Mouse (Mus musculus): ENCODE results near the gene Sdk1.

DNA sequence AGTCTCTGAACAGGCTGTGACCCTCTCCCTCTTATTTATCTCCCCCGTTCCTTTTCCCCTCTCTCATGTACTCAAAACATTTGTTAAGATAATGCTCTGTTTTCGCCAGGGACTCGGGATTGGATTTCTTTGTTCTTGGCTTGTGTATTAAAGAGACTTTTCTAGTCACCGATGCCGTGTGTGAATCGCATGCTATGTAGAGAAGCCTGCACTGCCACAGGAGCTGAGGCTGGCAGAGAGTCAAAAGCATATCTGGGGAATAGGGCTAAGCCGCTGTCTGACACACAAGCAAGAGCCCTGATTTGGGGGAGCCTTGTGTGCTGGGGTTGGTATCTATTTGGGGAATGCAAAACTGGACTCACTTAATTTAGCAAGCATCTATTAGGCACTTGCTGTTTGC lies 671.6 kb downstream of the Sdk1 start:
- TF ChIP-seq POLR2A (IDR thresholded peaks at IDR 0.05; ENCODE audit: low read depth, low read length) = no peak
- TF ChIP-seq CTCF (IDR thresholded peaks at IDR 0.05; ENCODE audit: extremely low read depth, insufficient read length, insufficient replicate concordance, low read depth, low read length) = no peak

All from small intestine, adult 2 months (tissue).